Mouse (Mus musculus) adrenal gland, postnatal 36 days (tissue): ENCODE data around the gene Lrrc4b. TPM values are rescaled to one million over a fixed set of nuclear protein-coding genes. Genes with fewer than 3 reads are reported as not detected.

ENCODE experiments used
- DNase-seq, 2 experiments: peaks; one replicate each; pipeline ENCODE4 v3.0.0; 2021; ENCODE audit warnings: mixed read lengths in 1 of 2
- total RNA-seq, 2 experiments: library from RNA; stranded (reverse); gene quantifications; 2 replicates each; pipeline ENCODE4 v1.2.3; 2021

Gene Lrrc4b
- total RNA-seq, 2 experiments from 2014 or later = 3.9 to 4.9 TPM

DNA sequence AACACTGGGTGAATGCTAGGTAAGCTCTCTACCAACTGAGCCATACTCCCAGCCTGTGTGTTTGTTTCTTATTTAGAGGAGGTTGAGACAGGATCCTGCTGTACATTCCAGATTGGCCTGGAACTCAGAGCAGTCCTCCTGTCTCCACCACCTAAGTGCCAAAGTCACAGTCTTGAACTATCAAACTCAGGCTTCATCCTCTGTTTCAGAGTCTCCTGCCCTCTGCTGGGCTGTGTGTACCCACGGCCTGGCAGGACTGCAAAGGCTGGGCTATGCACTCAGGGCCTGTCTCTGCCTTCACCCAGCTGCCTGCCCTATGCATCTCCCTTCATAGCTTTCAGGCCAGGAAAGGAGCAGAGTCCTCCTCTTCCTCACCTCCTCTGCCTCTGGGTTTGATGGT is 7.4 kb downstream of the Lrrc4b start:
- no peak for DNase-seq

DNA sequence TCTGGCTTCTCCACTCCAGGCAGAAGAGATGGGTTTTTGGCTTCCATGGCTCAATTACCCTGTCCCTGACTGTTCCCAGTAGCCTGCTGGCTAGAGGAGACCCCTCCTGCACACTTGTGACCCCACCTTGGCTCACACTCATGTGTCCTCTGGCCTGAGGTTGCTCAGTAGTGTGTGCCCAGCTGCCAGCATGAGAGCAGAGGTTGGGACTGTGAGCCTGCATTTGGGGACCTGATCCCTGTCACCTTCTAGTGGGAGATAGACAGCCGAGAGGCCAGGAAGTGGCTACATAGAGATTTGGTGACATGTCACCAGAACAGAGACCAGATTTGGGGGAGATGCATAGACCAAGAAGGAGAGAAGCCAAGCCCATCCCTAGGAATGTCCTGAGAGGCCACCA is 8.4 kb downstream of the Lrrc4b start:
- DNase-seq = no peak

DNA sequence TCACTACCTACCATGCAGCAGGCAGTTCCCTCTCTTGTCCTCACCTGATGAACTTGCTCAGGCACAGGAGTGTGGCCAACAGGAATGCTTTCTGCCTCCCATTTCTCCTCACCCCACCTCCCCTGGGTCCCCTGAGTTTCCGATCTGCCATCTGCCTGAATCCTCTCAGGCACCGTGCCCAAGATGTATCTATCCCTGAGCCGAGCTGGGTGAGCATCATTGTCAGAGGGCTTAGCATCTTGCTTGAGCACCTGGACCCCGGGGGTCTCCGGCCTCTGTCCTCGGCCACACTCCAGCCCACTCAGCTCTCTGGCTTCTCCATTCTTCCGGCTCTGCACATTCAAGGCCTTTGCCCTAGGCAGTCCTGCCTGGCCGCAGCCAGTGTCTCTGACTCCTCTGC is 9.1 kb downstream of the Lrrc4b start:
- no peak for DNase-seq

DNA sequence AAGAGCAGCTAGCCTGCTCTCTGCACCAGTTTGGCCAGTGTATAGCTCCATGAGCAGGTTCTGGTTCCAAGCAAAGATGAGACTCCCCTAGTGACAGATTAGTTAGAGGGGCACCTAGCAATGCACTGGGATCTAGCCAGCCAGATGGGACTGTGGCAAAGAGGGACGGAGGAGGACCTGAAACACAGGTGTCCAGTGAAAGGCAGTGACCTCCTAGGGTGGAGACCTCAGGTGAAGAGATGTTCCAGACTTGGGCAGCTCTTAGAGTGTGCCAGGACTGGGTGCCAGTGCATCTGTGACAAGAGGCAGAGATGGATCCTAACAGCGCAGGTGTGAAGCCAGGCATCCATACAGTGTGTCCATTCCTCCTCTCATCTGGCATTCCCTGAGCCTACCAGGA is 10.9 kb downstream of the Lrrc4b start:
- no peak for DNase-seq

DNA sequence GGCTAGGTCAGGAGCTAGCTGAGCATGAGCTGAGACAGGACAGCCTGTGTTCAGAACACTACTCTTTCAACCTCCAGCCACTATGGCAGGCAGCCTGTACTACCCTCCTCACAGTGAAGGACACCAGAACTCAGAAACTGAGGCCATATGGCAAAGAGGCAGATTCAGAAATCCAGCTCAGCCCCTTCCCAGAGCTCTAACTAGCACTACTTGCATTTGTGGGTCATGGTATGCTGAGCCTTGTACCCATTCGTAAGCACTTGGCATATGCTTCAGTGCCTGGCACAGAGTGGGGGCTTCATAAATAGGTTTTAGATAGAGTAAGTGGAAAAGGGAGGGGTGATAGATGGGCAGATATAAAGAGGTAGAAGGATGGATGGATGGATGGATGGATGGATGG is 11.7 kb downstream of the Lrrc4b start:
- no peak for DNase-seq

DNA sequence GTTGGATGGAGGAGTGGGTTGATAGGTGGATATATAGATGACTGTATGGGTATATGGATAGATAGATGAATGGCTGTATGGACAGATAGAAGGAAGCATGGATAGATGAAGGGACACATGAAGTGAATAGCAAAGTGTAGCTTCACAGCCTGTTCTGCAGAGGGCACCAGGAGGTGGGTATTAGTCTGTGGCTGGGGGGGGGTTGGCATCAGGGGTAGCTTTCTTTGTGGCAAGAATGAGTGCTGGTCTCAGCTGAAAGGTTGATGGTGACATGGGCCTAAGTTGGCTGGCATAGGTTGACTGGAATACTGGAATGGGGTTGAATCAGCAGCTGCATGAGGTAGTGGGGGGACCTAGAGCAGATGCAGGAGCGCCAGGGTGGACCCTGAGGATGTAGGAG is 12.4 kb downstream of the Lrrc4b start:
- DNase-seq = no peak

DNA sequence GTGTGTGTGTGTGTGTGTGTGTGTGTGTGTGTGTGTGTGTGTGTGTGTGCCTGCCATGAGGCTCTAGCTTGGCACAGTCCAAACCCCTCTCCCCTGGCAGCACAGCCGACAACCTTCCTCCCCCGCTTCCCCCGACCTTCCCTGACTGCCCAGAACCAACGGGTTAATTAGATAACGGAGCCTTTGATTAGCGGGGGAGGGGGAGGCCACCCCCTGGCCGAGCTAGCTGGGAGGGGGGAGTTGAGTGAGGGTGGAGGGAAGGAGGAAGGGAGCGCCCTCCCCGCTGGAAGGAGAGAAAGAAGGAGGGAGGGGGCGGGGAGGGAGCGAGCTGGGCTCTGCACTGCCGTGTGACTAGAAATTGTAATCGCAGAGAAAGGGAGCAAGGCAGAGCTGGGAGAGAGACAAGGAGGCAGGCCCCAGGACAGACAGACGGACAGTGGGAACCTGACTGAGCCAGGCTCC is 12.9 kb downstream of the Lrrc4b start:
- no peak for DNase-seq

DNA sequence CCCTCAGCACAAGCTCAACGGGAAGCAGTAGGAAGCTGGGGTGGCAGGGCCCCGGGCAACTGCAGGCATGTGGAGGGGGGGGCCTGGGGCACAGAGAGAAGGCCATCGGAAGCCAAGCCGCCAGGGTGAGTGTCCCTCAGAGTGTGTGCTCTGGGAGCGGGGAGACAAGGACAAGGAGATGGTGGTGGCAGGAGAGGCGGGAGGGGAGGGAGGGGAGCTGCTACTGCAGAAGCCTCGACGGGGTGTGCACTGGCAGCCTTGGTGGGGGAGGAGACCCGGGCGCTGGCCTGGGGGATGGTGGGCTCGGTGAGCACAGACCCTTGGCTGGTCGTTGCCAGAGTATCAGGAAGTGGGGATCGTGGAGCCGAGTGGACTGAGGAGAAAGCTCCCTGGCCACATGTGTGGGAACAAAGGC is 13.6 kb downstream of the Lrrc4b start:
- DNase-seq = no peak

DNA sequence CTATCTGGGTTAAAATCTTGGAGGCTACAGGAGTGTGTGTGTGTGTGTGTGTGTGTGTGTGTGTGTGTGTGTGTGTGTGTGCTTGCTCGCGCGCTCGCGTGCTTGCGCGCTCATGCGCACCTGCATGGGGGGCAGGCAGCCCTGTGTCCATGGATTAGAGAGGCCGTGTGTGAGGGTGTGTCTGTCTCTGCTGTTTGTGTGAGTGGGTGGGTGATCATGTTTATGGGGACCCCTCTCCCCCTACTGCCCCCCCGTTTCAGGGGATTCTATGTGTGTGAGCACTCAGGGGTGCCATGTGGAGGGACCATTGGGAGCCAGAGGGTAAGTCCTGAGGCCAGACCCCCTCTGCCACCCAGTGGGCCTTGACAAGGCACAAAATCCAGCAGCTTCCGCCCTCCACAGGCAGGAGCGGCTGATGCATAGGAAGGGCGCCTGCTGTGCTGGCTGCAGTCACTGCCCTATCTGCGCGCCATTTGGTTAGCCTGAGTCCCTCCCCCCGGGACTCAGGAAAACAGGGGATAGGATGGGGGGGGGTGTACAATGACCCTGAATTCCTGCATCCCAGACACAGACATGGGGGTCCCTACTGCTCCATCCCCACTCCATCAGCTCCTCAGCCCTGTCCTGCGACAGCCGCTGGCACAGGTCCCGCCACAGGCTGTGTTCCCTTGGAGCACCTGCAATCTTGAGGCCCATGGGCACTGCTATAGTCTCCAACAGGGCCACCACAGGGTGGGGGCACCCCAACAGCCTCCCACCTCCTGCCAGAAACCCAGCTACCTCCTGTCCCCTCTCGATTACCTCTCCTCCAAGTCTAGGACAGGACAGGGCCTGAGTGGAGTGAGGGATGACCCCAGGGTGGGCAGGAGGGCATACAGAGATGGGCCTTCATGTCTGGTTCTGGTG is 14.7 kb downstream of the Lrrc4b start:
- no peak for DNase-seq

DNA sequence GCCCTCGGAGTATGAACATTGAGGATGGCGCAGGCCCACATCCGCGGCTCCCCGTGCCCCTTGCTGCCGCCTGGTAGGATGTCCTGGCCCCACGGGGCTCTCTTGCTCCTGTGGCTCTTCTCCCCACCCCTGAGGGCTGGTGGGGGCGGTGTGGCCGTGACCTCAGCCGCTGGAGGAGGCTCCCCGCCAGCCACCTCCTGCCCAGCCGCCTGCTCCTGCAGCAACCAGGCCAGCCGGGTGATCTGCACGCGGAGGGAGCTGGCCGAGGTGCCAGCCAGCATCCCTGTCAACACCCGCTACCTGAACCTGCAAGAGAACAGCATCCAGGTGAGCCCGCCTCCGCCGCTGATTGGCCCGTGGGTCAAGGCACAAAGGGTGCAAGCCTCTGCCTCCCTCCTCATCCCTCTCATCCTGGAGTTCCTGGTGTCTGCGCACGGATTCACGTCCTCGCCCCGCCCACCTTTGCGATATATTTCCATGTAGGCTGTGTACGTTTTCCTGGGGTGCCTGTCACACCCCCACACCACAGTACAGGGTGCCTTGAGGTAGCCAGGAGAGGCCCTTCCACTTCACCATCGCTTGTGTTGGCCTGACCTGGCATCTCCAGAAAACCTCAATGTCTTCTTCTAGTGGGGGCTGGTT is 16.2 kb downstream of the Lrrc4b start:
- no peak for DNase-seq

DNA sequence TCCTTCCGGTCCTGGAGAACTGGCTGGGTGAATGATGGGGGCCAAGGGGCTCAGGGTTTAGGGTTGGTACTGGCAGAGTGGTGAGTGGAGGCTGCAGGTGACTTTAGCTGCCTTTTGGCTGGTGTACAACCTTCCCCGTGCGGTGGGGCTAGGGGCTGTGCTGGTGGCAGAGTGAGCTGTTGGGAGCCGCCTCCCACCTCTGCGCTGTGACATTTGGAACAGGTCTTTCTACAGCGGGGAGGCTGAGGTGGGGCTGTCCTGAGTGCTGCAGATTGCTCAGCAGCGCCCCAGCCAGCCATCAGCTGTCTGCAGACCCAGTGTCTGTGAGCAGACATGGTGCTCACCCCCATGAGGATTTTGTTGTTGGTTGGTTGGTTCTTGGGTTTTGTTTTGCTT is 16.7 kb downstream of the Lrrc4b start:
- no peak for DNase-seq

DNA sequence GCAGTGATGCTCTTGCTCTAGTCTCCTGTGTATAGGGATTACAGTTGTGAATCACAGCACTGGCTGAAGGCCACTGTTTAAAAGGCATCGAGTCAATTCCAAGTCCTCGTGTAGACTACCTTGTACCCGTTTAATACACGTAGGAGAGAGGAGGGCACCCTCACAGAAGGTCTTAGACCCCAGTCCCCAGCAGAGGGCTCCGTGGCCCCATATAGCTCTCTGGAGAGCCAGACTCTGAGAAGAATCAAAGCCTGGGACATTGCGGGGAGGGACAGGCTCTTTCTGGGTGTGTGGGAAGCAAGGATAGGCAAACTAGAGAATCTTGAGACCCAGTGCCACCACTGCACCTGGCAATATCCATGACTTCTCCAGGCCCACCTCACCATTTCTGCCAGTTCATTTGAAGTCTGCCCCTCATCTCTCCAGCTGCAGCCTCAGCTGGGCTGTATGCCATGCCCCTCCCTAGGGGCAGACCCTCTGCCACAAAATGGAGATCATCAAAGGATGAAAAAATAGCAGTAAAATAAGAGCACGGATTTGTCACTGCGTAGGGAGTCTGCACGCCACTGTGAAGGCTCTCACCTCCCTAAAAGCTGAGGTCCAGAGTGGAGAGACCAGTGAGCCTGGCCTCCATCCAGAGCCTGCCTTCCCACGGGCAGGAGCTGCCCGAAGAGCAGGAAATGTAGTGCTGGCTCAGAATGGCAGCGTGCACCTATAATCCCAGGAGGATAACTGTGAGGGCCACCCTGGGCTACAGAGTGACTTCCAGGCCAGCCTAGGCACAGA is 17.4 kb downstream of the Lrrc4b start:
- DNase-seq = no peak

DNA sequence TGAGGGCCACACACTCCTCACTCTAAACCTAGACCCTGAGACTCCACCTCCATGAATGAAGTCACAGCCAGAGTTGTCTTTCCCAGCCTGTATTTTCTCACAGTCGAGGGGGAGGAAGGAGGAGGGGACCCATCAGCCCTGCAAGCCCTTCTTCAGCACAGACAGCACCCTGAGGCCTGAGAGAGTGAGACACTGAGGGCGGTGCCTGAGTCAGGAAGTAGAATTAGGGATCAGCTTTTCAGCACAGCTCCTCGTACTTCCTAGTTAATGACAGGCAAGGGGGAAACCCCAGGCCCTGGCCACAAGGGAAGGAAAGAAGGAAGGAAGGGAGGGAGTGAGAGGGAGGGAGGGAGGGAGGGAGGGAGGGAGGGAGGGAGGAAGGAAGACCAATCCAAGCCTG is 24.4 kb downstream of the Lrrc4b start:
- DNase-seq = no peak

DNA sequence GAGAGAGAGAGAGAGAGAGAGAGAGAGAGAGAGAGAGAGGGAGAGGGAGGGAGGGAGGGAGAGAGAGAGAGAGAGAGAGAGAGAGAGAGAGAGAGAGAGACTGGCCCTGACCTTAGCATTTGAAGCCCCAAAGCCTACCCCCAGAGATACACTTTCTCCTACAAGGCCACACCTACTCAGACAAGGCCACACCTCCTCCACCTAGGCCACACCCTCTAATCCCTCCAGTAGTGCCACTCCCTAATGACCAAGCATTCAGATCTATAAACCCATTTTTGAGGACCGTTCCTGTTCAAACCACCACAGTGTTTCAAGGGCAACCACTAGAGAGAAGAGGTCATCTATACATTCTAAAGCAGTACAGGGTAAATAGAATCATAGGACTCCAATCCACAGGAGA is 27.5 kb downstream of the Lrrc4b start:
- no peak for DNase-seq

DNA sequence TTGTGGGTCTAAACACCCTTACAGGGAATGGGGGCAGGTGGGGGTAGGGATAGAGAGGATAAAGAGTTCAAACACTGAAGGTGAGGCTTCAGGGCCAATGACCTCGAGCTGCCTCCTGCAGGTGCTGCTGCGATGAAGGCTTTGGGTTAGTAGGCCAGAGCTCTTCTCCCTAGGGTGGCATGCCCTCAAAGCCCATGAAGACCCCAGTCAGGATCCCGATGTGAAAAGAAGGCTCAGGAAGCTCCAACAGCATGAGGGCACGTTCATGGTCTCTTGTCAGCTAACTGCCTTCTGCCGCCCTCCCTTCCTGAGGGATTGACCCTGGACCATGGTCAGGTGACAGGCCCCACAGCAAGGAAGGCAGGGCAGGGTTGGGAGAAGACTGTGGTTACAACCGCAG is 31.2 kb downstream of the Lrrc4b start:
- DNase-seq = no peak

DNA sequence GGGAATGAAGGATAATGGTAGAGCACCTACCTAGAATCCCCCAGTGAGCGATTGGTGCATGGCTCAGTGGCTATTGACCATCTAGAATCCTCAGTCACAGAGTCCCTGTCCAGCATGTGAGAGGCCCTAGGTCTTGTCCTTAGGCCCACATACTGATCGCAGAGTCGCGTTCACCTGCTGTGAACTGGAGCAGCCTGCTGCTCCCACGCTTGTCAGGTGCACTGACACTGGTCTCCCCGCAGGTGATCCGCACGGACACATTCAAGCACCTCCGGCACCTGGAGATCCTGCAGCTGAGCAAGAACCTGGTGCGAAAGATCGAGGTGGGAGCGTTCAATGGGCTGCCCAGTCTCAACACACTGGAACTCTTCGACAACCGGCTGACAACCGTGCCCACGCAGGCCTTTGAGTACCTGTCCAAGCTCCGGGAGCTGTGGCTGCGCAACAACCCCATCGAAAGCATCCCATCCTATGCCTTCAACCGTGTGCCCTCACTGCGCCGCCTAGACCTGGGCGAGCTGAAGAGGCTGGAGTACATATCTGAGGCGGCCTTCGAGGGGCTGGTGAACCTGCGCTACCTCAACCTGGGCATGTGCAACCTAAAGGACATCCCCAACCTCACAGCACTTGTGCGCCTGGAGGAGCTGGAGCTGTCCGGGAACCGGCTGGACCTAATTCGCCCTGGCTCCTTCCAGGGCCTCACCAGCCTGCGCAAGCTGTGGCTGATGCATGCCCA is 32.1 kb downstream of the Lrrc4b start:
- no peak for DNase-seq

DNA sequence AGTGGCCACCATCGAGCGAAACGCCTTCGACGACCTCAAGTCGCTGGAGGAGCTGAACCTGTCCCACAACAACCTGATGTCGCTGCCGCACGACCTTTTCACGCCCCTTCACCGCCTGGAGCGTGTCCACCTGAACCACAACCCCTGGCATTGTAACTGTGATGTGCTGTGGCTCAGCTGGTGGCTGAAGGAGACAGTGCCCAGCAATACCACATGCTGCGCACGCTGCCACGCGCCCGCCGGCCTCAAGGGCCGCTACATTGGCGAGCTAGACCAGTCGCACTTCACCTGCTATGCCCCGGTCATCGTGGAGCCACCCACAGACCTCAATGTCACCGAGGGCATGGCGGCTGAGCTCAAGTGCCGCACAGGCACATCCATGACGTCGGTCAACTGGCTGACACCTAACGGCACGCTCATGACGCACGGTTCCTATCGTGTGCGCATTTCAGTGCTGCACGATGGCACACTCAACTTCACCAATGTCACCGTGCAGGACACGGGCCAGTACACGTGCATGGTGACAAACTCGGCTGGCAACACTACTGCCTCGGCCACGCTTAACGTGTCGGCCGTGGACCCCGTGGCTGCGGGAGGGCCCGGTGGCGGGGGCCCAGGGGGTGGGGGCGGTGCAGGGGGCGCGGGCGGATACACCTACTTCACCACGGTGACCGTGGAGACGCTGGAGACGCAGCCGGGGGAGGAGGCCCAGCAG is 32.8 kb downstream of the Lrrc4b start:
- no peak for DNase-seq

DNA sequence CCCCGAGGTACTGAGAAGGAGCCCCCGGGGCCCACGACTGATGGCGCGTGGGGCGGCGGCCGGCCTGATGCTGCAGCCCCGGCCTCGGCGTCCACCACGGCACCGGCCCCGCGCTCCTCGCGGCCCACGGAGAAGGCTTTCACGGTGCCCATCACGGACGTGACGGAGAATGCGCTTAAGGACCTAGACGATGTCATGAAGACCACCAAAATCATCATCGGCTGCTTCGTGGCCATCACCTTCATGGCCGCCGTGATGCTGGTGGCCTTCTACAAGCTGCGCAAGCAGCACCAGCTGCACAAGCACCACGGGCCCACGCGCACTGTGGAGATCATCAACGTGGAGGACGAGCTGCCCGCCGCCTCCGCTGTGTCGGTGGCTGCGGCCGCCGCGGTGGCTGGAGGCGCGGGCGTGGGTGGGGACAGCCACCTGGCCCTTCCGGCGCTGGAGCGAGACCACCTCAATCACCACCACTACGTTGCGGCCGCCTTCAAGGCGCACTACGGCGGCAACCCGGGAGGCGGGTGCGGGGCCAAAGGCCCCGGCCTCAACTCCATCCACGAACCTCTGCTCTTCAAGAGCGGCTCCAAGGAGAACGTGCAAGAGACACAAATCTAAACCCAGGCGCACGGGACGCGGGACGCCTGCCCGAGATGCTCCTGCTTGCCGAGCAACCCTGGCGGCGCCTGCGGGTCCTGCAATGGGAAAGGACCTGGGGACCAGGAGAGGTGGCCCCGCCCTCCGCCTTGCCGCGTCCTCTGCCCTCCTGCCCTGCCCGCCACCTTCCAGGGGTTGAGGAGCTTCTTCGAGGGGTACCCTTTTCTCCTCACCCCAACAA is 33.6 kb downstream of the Lrrc4b start:
- no peak for DNase-seq

DNA sequence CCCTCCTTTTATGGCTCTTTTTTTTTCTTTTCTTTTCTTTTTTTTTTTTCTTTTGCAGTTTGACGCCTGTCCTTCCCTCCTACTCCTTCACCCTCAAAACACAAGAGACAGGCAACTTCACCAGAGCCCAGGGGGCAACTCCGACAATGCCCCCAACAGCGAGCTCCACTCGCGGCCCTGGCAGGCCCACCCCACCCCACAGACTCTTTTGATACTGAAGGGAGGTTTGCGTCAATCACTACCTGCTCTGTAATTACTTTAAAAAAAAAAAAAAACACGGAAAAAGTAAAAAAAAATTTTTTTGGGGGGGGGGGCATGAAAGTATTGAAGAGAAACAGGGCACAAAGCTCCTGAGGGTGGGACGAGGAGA is 34.2 kb downstream of the Lrrc4b start:
- DNase-seq = no peak

DNA sequence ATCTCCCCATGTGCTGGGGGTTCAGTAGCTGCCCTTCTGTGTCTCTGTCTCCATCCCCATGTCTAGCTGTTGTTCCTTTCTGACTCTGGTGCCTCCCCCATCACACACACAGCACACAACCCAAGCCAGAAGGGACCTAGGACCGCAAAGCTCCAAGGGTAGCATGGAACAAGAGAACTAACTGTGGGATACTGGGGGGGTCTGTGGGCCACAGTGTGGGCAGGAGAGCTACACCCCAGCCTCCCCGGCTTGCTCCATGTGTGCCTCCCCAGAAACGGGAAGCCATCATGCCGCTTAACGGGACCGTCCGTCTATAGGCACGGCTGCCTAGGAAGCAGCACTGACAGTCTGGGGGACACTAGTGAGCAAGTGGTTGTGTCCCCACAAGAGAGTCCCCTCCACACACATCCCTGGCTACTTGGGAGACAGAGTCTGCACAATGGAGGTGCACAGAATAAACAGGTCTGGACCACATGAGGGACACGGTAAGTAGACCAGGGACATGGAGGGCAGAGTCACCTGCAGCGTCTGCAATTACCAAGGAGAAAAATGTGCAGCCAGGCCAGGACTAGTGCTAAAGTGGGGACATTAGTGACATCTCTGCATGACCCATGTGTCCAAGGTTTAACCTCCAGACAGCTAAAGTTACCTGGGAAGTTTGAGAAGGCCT is 34.9 kb downstream of the Lrrc4b start:
- no peak for DNase-seq
